Mouse (Mus musculus): Measurements from ENCODE around the gene Acin1. TPM values are rescaled to one million over a fixed set of nuclear protein-coding genes. Genes with fewer than 3 reads are reported as not detected.

Gene Acin1
- polyA plus RNA-seq, 1 experiment, result 107 TPM

- no peak for TF ChIP-seq MAX (IDR thresholded peaks at IDR 0.05)
- no peak for TF ChIP-seq MYOG (IDR thresholded peaks at IDR 0.05; ENCODE audit: control insufficient read depth, extremely low read depth, insufficient read length)
- no peak for TF ChIP-seq CEBPB (IDR thresholded peaks at IDR 0.05; ENCODE audit: low read depth)
- no peak for TF ChIP-seq MYOD1 (IDR thresholded peaks at IDR 0.05; ENCODE audit: control insufficient read depth, insufficient read length, low read depth)
- no peak for TF ChIP-seq FOSL1 (IDR thresholded peaks at IDR 0.05; ENCODE audit: insufficient read depth, low read length, poor library complexity, severe bottlenecking)
- TF ChIP-seq USF1 (IDR thresholded peaks at IDR 0.05; ENCODE audit: low read depth), result no peak
- TF ChIP-seq CTCF (IDR thresholded peaks at IDR 0.05; ENCODE audit: control insufficient read depth, insufficient read depth, insufficient read length), result no peak
- Histone ChIP-seq H3K4me3 (ENCODE audit: insufficient read depth, poor library complexity, severe bottlenecking) (no peak overlapping the region), H3K36me3 (ENCODE audit: control insufficient read depth, insufficient read depth) (peaks cover 29% of the 10 kb centered on the region), H3K79me3 (ENCODE audit: low read depth) (no peaks in the 10 kb centered on the region), H3K79me2 (ENCODE audit: control insufficient read depth, insufficient read depth) (no peaks in the 10 kb centered on the region), H3ac (ENCODE audit: control insufficient read depth, insufficient read length, low read depth) (no peak overlapping the region), H3K27me3 (ENCODE audit: control insufficient read depth, insufficient read depth, insufficient read length) (no peaks in the 10 kb centered on the region)
Observed at GRCm38 (mm10) chr14:54609245-54609644, 77.5 kb downstream of the Acin1 start.

DNA sequence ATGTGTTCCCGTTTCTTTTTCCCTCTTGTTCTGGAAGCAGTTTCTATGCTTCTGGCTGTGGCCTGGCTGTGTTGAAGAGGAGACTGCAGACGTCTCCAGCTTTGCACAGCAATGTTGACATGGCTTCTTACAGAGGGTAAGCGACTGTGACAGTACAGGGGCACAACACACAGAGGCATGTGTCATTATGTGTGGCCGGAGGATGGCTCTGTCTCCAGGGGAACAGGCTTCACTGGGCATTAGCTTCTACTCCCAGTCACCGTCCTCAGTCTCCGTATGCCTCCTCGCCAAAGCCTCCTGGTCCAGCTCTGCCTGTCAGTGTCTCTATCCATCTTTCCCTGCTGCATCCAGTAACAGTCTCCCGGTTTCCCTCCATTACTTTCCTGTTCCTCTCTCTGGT, 79.5 kb downstream of the Acin1 start:
- H3K27me3 ChIP-seq (ENCODE audit: control insufficient read depth, insufficient read depth, insufficient read length), result no peaks in the 10 kb centered on the region
- no peaks in the 10 kb centered on the region for H3K79me3 ChIP-seq (ENCODE audit: low read depth)
- no peak overlapping the region for H3K4me3 ChIP-seq (ENCODE audit: insufficient read depth, poor library complexity, severe bottlenecking)
- TF ChIP-seq CEBPB (IDR thresholded peaks at IDR 0.05; ENCODE audit: low read depth), result no peak
- TF ChIP-seq MYOD1 (IDR thresholded peaks at IDR 0.05; ENCODE audit: control insufficient read depth, insufficient read length, low read depth), result no peak
- no peak for TF ChIP-seq CTCF (IDR thresholded peaks at IDR 0.05; ENCODE audit: control insufficient read depth, insufficient read depth, insufficient read length)
- no peak for TF ChIP-seq USF1 (IDR thresholded peaks at IDR 0.05; ENCODE audit: low read depth)
- TF ChIP-seq MYOG (IDR thresholded peaks at IDR 0.05; ENCODE audit: control insufficient read depth, extremely low read depth, insufficient read length), result no peak
- TF ChIP-seq FOSL1 (IDR thresholded peaks at IDR 0.05; ENCODE audit: insufficient read depth, low read length, poor library complexity, severe bottlenecking), result no peak
- H3K79me2 ChIP-seq (ENCODE audit: control insufficient read depth, insufficient read depth), result no peaks in the 10 kb centered on the region
- H3ac ChIP-seq (ENCODE audit: control insufficient read depth, insufficient read length, low read depth), result no peak overlapping the region
- peaks cover 15% of the 10 kb centered on the region for H3K36me3 ChIP-seq (ENCODE audit: control insufficient read depth, insufficient read depth)

DNA sequence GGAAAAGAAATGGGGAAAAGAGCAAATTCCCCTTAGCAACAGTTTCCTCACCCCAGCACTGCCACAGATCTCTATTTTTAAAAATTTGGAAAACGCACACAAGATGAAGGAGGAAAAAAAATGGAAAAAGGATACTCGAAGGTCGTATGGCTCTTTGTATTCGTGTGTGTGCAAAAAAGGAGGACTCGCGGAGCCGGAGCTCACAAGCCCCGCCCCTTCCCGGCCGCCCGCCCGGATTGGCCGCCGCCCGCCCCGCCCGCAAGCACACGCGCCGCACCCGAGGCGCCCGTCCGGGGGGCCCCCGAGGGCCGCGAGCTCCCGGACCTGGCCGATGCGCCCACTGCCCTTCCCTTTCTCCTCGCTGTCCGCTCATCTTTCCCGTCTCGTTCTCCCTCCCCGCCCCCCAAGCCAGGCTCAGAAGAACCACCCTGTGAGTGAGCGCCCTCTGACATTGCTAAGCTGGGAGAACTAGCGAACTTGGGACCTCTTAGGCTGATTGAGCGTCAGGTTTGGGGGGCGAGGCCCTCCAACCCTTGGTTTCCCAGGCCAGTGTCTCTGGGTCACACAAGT, 80.9 kb downstream of the Acin1 start, which contains the start of gene 4931414P19Rik:
Gene 4931414P19Rik, minus strand, starts transcription at position 242 of the 570 bp plus-strand sequence.
- Histone ChIP-seq H3K27me3 (ENCODE audit: control insufficient read depth, insufficient read depth, insufficient read length) (no peaks in the 10 kb centered on the region), H3K4me3 (ENCODE audit: insufficient read depth, poor library complexity, severe bottlenecking) (peak within 1 kb of the TSS; percentile 31), H3ac (ENCODE audit: control insufficient read depth, insufficient read length, low read depth) (peak within 1 kb of the TSS; percentile 43), H3K79me3 (ENCODE audit: low read depth) (no peaks in the 10 kb centered on the region), H3K36me3 (ENCODE audit: control insufficient read depth, insufficient read depth) (peaks cover 10% of the 10 kb centered on the region), H3K79me2 (ENCODE audit: control insufficient read depth, insufficient read depth) (no peaks in the 10 kb centered on the region)
- TF ChIP-seq CEBPB (IDR thresholded peaks at IDR 0.05; ENCODE audit: low read depth), result no peak
- TF ChIP-seq FOSL1 (IDR thresholded peaks at IDR 0.05; ENCODE audit: insufficient read depth, low read length, poor library complexity, severe bottlenecking), result no peak
- TF ChIP-seq MYOG (IDR thresholded peaks at IDR 0.05; ENCODE audit: control insufficient read depth, extremely low read depth, insufficient read length), result no peak
- no peak for TF ChIP-seq USF1 (IDR thresholded peaks at IDR 0.05; ENCODE audit: low read depth)
- TF ChIP-seq MYOD1 (IDR thresholded peaks at IDR 0.05; ENCODE audit: control insufficient read depth, insufficient read length, low read depth), result no peak
- TF ChIP-seq MAX (IDR thresholded peaks at IDR 0.05), result no peak
- no peak for TF ChIP-seq CTCF (IDR thresholded peaks at IDR 0.05; ENCODE audit: control insufficient read depth, insufficient read depth, insufficient read length)

GRCm38 (mm10) chr14:54603686-54604085, 83.0 kb downstream of the Acin1 start:
- Histone ChIP-seq H3K36me3 (ENCODE audit: control insufficient read depth, insufficient read depth) (peaks cover 3% of the 10 kb centered on the region), H3K27me3 (ENCODE audit: control insufficient read depth, insufficient read depth, insufficient read length) (no peaks in the 10 kb centered on the region), H3K4me3 (ENCODE audit: insufficient read depth, poor library complexity, severe bottlenecking) (no peak overlapping the region), H3K79me3 (ENCODE audit: low read depth) (no peaks in the 10 kb centered on the region), H3ac (ENCODE audit: control insufficient read depth, insufficient read length, low read depth) (no peak overlapping the region), H3K79me2 (ENCODE audit: control insufficient read depth, insufficient read depth) (no peaks in the 10 kb centered on the region)
- no peak for TF ChIP-seq MYOG (IDR thresholded peaks at IDR 0.05; ENCODE audit: control insufficient read depth, extremely low read depth, insufficient read length)
- TF ChIP-seq CEBPB (IDR thresholded peaks at IDR 0.05; ENCODE audit: low read depth), result no peak
- no peak for TF ChIP-seq CTCF (IDR thresholded peaks at IDR 0.05; ENCODE audit: control insufficient read depth, insufficient read depth, insufficient read length)
- TF ChIP-seq MYOD1 (IDR thresholded peaks at IDR 0.05; ENCODE audit: control insufficient read depth, insufficient read length, low read depth), result no peak
- TF ChIP-seq USF1 (IDR thresholded peaks at IDR 0.05; ENCODE audit: low read depth), result no peak
- no peak for TF ChIP-seq FOSL1 (IDR thresholded peaks at IDR 0.05; ENCODE audit: insufficient read depth, low read length, poor library complexity, severe bottlenecking)
- TF ChIP-seq MAX (IDR thresholded peaks at IDR 0.05), result no peak

DNA sequence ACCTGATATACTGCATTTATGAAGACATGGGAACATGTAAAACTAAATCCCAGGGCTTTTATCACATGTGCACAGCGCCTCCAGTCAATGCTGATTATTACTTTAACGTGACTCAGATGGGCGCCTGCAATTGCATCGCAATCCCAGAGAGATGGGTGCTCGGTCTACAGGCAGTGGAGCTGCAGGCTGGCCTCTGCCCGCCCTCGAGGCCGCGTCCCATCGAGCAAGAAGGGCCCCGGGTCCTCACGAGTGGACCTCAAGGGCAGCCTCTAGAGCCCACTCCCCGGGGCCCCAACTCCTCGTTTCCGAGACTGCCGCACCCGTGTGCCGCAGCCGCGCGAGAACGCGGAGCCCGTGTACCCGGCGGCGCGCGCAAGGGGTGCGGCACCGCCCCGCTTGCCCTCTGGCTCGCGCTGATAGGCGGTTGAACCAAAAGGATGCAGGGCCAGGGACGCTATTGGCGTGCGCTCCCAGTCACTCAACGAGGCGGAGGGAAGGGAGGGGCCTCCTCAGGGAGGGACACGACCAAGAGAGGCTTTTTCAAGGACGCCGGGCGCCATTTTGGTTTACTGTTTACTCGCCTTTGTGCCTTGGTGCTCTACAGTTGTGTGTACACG, 83.6 kb downstream of the Acin1 start:
- Histone ChIP-seq H3K27me3 (ENCODE audit: control insufficient read depth, insufficient read depth, insufficient read length) (no peaks in the 10 kb centered on the region), H3K4me3 (ENCODE audit: insufficient read depth, poor library complexity, severe bottlenecking) (peak overlapping the region; percentile 38), H3ac (ENCODE audit: control insufficient read depth, insufficient read length, low read depth) (peak overlapping the region; percentile 81), H3K79me2 (ENCODE audit: control insufficient read depth, insufficient read depth) (no peaks in the 10 kb centered on the region), H3K79me3 (ENCODE audit: low read depth) (no peaks in the 10 kb centered on the region), H3K36me3 (ENCODE audit: control insufficient read depth, insufficient read depth) (peaks cover 3% of the 10 kb centered on the region)
- TF ChIP-seq CEBPB (IDR thresholded peaks at IDR 0.05; ENCODE audit: low read depth), result no peak
- no peak for TF ChIP-seq CTCF (IDR thresholded peaks at IDR 0.05; ENCODE audit: control insufficient read depth, insufficient read depth, insufficient read length)
- no peak for TF ChIP-seq FOSL1 (IDR thresholded peaks at IDR 0.05; ENCODE audit: insufficient read depth, low read length, poor library complexity, severe bottlenecking)
- no peak for TF ChIP-seq MYOD1 (IDR thresholded peaks at IDR 0.05; ENCODE audit: control insufficient read depth, insufficient read length, low read depth)
- TF ChIP-seq MAX (IDR thresholded peaks at IDR 0.05), result no peak
- peak; percentile 3 for TF ChIP-seq USF1 (IDR thresholded peaks at IDR 0.05; ENCODE audit: low read depth)
- no peak for TF ChIP-seq MYOG (IDR thresholded peaks at IDR 0.05; ENCODE audit: control insufficient read depth, extremely low read depth, insufficient read length)

Data from C2C12 (cell line).